Mouse (Mus musculus) olfactory bulb, adult 2 months (tissue): ENCODE data around the gene Cxcr4.

Experiments used
- CTCF ChIP-seq: fragments of 200-500 bp; IDR thresholded peaks from 2 replicates; pipeline ENCODE4 v1.5.1; 2012; ENCODE audit warnings: low read depth, mild to moderate bottlenecking, low read length, moderate library complexity; ENCODE audit not compliant: insufficient read depth
- POLR2A ChIP-seq: fragments of 200-500 bp; IDR thresholded peaks from 2 replicates; pipeline ENCODE4 v1.6.1; 2012; ENCODE audit warnings: mild to moderate bottlenecking, low read depth, low read length, moderate library complexity; ENCODE audit not compliant: insufficient read depth

DNA sequence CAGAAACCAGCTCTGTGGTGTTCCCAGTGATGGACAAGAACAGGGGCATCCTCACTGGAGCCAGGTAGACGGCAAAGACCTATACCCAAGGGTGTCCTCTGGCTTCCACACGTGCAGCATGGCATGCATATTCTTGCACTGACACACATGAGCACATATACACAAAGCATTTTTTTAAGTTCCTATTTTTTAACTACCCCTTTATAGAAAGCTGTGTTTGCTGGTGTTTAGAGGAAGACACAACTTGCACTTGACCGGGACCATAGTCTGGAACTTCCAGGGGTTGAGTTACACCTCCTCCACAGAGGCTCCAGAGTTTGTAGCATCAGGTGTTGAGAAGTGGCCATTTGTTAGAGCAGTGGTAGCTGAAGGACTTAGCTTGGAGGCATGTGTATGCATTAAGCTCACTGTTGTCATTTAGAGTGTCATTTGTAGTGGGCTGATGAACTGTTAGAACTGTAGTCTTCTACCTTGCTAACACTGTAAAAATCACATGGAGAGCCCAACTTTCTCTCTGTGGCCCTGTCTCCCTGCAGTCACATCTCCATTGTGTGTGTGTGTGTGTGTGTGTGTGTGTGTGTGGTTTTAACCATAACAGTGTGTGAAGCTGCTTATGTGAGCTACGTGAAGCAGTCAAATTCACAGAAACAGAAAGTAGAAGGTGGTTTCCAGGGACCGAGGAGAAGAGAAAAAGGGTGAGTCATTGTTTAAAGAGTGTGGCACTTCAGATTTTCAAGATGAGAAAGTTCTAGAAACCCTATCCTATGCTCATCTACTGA, 43.7 kb downstream of the Cxcr4 start:
- TF ChIP-seq CTCF (no peak), POLR2A (no peak)
